Mouse (Mus musculus): Measurements from ENCODE around the gene Grik4.

DNA sequence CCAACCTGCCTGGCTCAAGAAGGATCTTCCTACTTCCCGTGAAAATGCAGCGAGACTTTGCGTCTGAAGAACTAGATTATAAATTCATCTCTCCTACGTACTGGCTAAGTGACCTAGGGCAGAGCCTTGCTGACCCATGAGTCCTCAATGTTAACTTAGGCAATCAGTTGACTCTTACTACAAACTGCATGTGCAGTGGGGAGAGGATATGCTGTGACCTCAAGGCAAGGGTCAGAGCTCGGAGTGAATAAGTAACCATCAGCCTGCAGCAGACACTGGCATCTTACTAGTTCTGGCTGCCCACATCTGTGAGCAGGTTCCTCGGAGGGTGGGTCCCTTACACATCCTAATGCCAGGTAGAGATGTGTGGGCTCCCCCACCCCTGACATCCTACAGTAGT is 216.6 kb downstream of the Grik4 start:
- TF ChIP-seq CTCF (IDR thresholded peaks at IDR 0.05; ENCODE audit: control insufficient read depth, insufficient read depth, insufficient replicate concordance, low read depth, low read length) (no peak), POLR2A (IDR thresholded peaks at IDR 0.05; ENCODE audit: control insufficient read depth, low read depth, low read length) (no peak)
